Mouse (Mus musculus) forebrain, embryonic 11.5 days (tissue): ENCODE measurements around the gene Tssk1. TPM values are rescaled to one million over a fixed set of nuclear protein-coding genes. Genes with fewer than 3 reads are reported as not detected.

ENCODE experiments used
- ATAC-seq: fragments of 200-750 bp; cut with Nextera tagmentation; replicated peaks from 2 replicates; pipeline ENCODE4 v1.8.0; 2017; ENCODE audit warnings: moderate TSS enrichment; ENCODE audit not compliant: low FRiP score
- DNase-seq: peaks from one replicate; pipeline ENCODE4 v3.0.0-alpha.2; 2017; ENCODE audit warnings: low spot score
- H3K27ac ChIP-seq: fragments of 300-500 bp; sonication (generic); 2 replicates; pipeline ENCODE4 v1.5.1; 2014; ENCODE audit warnings: low read depth, low read length
- H3K27me3 ChIP-seq: fragments of 300-500 bp; sonication (generic); 2 replicates; pipeline ENCODE4 v1.6.1; 2014; ENCODE audit warnings: mild to moderate bottlenecking, low read length, mixed read lengths; ENCODE audit not compliant: control insufficient read depth, insufficient read depth
- H3K36me3 ChIP-seq: fragments of 300-500 bp; sonication (generic); 2 replicates; pipeline ENCODE4 v1.6.1; 2014; ENCODE audit warnings: mild to moderate bottlenecking, low read length, moderate library complexity, mixed read lengths; ENCODE audit not compliant: control insufficient read depth, insufficient read depth
- H3K4me1 ChIP-seq: fragments of 300-500 bp; sonication (generic); replicated peaks from 2 replicates; pipeline ENCODE4 v1.6.1; 2014; ENCODE audit warnings: low read length, mixed read lengths; ENCODE audit not compliant: control insufficient read depth, insufficient read depth
- H3K4me2 ChIP-seq: fragments of 300-500 bp; sonication (generic); 2 replicates; pipeline ENCODE4 v1.6.1; 2014; ENCODE audit warnings: low read depth, mild to moderate bottlenecking, low read length, moderate library complexity, mixed read lengths; ENCODE audit not compliant: severe bottlenecking
- H3K4me3 ChIP-seq: fragments of 300-500 bp; sonication (generic); 2 replicates; pipeline ENCODE4 v1.5.1; 2014; ENCODE audit warnings: low read depth, low read length
- H3K9ac ChIP-seq: fragments of 300-500 bp; sonication (generic); 2 replicates; pipeline ENCODE4 v1.6.1; 2014; ENCODE audit warnings: low read length
- H3K9me3 ChIP-seq: fragments of 300-500 bp; sonication (generic); 2 replicates; pipeline ENCODE4 v1.6.1; 2016; ENCODE audit warnings: low read length, mixed read lengths; ENCODE audit not compliant: control insufficient read depth
- WGBS: fragments of 180-500 bp; shearing (Covaris S2); extraction: QIAGEN DNeasy Blood & Tissue Kit; methylation state at CpG from one replicate; pipeline ENCODE4 v1.1.7; 2014; 5-methylcytosine and 5-hydroxymethylcytosine counted together
- polyA plus RNA-seq: library from polyadenylated mRNA; unstranded; fragments of >200 nt; fragmentation: Nextera tagmentation; extraction: Ambion mirVana; gene quantifications from 2 replicates; pipeline ENCODE4 v1.2.1, GENCODE M21; 2014

Gene Tssk1
- polyA plus RNA-seq, 1 experiment from 2014 or later, result not detected

DNA sequence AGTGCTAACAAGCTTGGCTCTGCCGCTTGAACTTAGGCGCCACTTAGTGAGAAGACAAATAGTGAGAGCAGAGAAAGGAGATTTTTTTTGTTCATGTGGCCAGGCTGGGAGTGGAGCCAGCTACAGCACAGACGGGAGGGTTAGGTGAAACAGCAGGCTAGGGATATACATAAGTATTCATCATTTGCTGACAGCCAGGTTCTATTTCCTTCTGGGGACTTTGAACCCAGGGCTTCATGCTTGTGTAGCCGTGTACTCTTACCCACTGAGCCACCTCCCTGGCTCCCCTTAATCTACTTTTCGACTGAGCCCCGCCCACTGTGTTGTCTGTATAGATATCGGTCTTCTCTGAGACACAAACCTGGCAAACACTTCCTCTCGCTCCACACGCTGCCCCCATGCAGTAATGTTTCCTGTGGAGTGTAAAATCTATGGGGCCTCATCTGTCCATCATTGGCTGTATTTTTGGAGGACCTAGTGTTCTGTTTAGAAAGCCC lies 45.3 kb downstream of the Tssk1 start:
- no peak overlapping the region for H3K27ac ChIP-seq
- no peak overlapping the region for H3K4me2 ChIP-seq
- no peak for DNase-seq
- WGBS, result 59% methylated on average over 9 of the region's 9 CpGs
- no peaks in the 10 kb centered on the region; the same call in 1 of the 2 replicates for H3K27me3 ChIP-seq
- no peak for ATAC-seq
- no peak overlapping the region for H3K9ac ChIP-seq
- no peaks in the 10 kb centered on the region for H3K36me3 ChIP-seq
- H3K9me3 ChIP-seq, result no peaks in the 10 kb centered on the region
- H3K4me1 ChIP-seq, result no peaks in the 10 kb centered on the region
- H3K4me3 ChIP-seq, result no peak overlapping the region

DNA sequence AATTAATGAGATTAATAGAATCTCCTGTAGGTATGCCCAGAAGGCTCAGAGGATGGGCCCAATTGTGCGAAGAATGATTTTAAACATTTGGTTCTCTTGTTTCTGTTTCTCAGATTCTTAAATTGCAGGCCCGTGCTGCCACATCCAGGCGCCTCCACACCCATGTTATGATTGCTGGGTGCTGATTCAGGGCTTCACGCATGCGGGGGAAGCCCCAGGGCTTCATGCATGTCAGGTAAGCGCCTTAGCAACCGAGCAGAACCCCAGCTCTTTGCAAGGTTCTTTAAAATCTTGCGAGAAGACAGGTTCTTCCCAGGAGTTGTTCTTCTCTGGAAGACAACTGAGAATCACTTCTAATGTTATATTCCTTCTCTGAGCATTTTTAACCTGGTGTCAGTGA lies 49.4 kb downstream of the Tssk1 start:
- no peak overlapping the region for H3K9ac ChIP-seq
- DNase-seq (no peak), ATAC-seq (no peak)
- no peaks in the 10 kb centered on the region for H3K4me1 ChIP-seq
- H3K27me3 ChIP-seq, result no peaks in the 10 kb centered on the region
- no peaks in the 10 kb centered on the region for H3K9me3 ChIP-seq
- H3K36me3 ChIP-seq, result no peaks in the 10 kb centered on the region
- 77% methylated on average over 8 of the region's 8 CpGs for WGBS
- H3K4me2 ChIP-seq, result no peak overlapping the region
- no peak overlapping the region for H3K27ac ChIP-seq
- H3K4me3 ChIP-seq, result no peak overlapping the region

DNA sequence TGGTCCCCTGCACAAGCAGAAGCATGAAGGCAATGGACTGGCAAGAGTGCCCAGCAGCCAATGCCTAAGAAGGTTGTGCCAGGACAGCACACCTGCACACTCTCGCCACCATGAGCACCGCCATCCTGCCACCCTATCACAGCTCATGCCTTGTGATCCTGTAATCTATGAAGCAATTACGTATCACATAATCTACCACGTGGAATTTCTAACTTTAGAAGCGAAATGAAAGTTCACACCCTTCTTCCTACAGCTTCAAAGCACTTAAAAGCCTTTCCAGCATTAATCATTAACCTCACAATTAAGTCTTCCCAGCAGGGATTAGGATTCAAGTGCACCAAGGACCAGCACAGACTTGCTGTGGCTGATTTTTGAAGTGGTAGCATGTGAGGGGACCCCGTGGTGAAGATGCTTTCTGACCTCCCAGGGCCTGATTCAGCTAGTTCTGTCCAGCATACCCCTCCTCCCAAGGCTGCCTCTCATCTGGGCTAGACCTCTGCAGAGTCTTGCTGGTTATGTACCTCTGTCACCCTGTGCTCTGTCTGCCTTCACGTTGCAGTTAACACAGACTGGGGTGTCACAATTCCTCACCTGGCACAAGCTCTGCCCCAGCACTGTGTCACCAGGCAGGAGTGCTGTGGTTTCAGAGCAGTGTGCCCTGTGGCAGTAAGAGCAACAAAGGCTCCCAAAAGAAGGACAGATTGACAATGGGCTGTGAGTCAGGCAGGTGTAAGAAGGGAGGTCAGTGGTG lies 51.2 kb downstream of the Tssk1 start:
- 63% methylated on average over 7 of the region's 7 CpGs for WGBS
- H3K4me2 ChIP-seq, result no peak overlapping the region
- DNase-seq, result no peak
- no peaks in the 10 kb centered on the region for H3K36me3 ChIP-seq
- H3K9me3 ChIP-seq, result no peaks in the 10 kb centered on the region
- no peak overlapping the region for H3K4me3 ChIP-seq
- H3K27ac ChIP-seq, result no peak overlapping the region
- no peaks in the 10 kb centered on the region for H3K27me3 ChIP-seq
- ATAC-seq, result no peak
- H3K4me1 ChIP-seq, result peaks cover 5% of the 10 kb centered on the region; the same call in 1 of the 2 replicates
- no peak overlapping the region for H3K9ac ChIP-seq

Other genes with a start within 250 kb of the Tssk1 start
- 5.3 and 7.9 TPM in 2 replicates for gene Ccdc74a, start 247.8 kb upstream of the Tssk1 start, polyA plus RNA-seq
- gene Med15, start 161.3 kb upstream of the Tssk1 start, polyA plus RNA-seq, result 48.1 and 50.9 TPM in 2 replicates
- 54.6 and 57.7 TPM in 2 replicates for gene Klhl22, start 134.6 kb upstream of the Tssk1 start, polyA plus RNA-seq
- 7.4 and 7.9 TPM in 2 replicates for gene Scarf2, start 96.9 kb upstream of the Tssk1 start, polyA plus RNA-seq
- not detected in 2 replicates for gene B830017H08Rik, start 61.1 kb upstream of the Tssk1 start, polyA plus RNA-seq
- gene Car15, start 55.9 kb upstream of the Tssk1 start, polyA plus RNA-seq, result 4.3 and 4.6 TPM in 2 replicates
- 0.32 and 0.51 TPM in 2 replicates for gene Gm20518, start 2.6 kb upstream of the Tssk1 start, polyA plus RNA-seq
- 112 TPM in 2 replicates for gene Dgcr2, start 4.3 kb downstream of the Tssk1 start, polyA plus RNA-seq
- 0.52 TPM in 1 of 2 replicates, not detected in the other for gene Tssk2, start 4.4 kb downstream of the Tssk1 start, polyA plus RNA-seq
- 50.2 and 54.3 TPM in 2 replicates for gene Ess2, start 17.1 kb downstream of the Tssk1 start, polyA plus RNA-seq
- 0.23 TPM in 1 of 2 replicates, not detected in the other for gene Gsc2, start 20.8 kb downstream of the Tssk1 start, polyA plus RNA-seq
- gene Slc25a1, start 34.0 kb downstream of the Tssk1 start, polyA plus RNA-seq, result 105 and 107 TPM in 2 replicates
- not detected in 2 replicates for gene Vpreb2, start 86.2 kb downstream of the Tssk1 start, polyA plus RNA-seq
- gene Dgcr6, start 158.6 kb downstream of the Tssk1 start, polyA plus RNA-seq, result 134 and 148 TPM in 2 replicates
- gene Prodh, start 196.0 kb downstream of the Tssk1 start, polyA plus RNA-seq, result 10.2 and 12.2 TPM in 2 replicates
- gene Rtn4r, start 233.4 kb downstream of the Tssk1 start, polyA plus RNA-seq, result 3.2 and 4.0 TPM in 2 replicates